Mouse (Mus musculus) cerebellum, adult 9-11 months (tissue): ENCODE data around the gene Atg7.

Experiments
- DNase-seq: peaks from one replicate; pipeline ENCODE4 v3.0.0; 2022

Gene Atg7

DNA sequence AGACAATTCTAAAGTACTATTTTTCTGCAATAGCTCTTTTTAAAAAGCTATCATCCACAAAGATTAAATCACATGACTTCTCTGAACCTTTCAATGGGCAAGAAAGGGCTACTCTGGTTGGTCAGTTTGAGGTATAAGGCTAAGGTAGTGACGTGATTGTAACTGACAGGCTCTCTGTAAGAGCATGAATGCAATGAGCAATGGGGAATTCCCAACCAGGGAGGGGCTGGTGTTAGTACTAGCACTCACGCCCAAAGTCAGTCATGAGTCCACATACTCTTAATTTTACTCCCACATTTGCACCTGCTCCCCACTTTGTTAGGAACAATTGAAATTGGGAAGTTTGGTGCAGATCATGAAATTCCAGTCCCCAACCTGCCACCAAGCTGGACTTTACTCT is 147.2 kb downstream of the Atg7 start:
- DNase-seq, result no peak

DNA sequence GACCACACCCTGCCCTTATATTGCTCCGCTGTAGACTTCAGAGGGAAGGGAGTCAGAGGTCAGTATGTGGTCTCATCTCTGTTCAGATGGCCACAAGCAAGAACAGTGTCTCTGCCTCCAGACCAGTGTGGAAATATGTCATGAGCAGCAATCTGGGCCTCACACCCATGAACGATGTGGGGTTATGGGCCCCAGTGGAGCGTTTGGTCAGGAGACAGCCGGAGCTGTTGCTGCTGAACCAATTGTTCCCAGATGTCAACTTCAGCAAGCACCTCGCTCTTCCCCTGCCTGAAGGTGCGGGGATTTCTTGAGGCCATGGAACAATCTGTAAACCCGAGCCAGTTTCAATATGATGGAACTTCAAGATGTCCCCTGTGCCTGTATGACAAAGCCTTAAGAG is 148.0 kb downstream of the Atg7 start:
- DNase-seq, result no peak

DNA sequence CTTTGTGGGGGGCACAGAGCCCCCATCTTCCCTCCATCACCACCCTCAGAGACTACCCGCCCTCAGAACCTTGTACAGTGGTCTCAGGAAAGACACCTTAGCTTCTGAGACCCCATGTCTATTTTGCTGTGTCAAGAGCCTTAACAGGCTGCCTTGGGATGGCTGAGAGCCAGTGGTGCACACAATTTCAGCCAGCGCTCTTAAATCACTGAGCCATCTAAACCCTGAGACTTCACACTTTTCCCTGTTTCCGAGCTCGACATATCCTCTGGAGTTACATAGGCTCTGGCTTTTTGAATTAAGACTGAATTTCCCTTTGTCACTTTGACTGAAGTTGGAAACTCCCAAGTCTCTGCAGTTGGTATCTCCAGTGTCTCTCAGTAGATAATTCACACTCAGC is 148.9 kb downstream of the Atg7 start:
- no peak for DNase-seq

DNA sequence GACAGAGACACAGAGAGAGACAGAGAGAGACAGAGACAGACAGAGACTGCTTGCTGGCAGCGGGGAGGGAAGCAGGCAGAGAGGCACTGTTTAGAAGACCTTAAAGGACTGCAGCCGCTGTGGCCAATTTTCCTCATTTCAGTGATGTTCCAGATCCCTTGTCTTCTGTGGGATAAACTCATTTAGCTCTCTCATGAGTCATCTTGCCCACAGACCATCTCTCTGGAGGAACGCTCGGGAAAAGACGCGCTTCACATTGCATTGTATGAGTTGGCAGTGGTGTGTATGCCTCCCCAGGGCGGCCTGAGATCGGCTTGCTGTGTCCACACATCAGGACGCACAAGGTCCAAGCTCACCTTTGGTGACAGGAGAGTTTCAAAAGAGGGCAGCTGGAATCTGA is 151.8 kb downstream of the Atg7 start:
- DNase-seq, result no peak

DNA sequence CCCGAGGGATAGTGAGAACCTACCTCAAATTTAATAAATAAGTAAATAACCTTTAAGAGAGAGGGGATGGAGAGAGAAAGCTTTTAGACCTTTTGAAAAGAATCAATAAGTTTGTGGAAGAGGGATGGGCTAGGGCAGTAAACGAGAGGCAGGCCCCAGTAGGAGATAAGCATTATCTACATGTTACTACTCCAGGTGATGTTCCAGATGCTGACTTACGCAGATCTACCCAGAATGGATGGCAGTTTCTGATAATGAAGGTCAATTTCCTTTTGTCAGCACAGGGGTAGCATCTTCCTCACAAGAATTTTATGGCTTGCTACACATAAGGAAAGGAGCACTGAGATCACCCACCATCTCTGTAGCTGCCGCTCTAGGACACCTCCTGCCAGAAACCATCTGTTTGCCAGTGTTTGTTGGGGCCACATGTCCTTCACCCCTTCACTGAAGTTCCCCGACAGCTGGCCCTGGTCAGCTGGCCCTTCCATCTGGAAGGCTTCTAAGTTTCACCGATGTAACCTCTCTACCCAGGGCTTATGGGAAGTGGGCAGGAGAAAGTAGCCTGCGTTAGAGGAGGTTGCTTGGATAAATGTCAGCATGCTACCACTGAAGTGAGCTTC is 152.9 kb downstream of the Atg7 start:
- DNase-seq, result no peak

DNA sequence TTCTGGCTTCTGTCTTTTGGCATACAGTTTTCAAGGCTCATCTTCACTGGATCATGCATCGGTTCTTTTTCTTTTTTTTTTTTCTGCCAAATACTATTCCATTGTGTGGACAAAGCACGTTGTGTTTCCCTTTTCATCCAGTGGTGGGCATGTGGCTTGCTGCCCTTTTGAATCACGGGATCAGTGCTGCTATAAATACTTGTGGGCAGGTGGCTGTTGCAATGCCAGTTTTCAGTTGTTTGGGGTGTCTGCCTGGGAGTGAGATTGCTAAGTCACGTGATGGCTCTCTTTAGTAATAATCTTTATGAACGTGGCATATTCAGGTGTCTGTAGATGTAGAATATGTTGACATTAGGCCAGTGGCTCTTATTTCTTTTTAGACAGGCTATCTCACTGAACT is 155.0 kb downstream of the Atg7 start:
- no peak for DNase-seq

DNA sequence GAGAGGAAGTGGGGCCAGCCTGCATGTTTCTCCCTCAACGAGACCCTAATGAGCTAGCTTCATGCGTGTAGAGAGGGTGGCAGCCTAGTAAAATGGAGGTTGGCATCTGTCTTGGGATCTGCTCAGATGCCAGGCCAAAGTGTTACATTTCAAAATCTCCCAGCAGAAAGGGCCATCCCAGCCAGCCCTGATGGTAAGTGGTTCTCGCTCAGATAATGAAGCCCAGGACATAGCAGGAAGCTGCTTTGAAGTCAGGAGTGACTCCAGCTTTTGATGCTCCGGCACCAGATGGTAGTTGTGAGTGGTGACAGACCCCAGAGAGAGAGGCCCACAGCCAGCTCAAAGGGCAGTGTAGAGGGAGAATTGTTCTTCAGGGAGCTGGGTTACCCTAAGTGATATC is 155.8 kb downstream of the Atg7 start:
- DNase-seq, result no peak

DNA sequence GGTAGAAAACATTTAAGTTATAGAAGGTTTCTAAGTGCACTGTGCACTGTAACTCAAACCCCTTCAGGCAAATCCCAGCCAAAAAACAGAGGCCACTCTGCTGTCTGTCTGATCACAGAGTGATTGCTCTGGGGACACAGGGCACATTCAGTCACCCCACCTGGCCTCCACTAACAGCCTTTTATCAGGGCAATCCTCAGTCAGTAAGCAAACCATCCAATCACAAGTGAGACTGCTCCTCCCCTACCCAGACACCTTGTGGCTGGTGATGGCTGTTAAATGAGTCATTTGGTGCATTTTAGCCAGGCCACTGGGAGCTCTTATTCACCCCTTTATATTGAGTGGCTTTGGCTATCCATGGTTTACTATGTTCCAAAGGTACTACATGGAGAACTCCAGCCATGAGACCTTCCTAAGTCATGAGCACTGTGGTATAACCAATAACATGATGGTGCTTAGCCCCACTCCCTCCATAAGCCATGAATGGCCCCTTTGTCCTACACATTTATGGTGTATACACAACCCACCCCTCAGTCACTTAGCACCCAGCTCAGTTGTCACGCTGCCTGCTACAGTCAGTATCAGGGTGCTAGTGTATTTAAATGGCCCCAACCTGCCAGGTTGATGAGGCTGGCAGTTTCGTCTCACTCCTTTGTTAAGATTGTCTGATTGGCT is 157.5 kb downstream of the Atg7 start:
- no peak for DNase-seq

DNA sequence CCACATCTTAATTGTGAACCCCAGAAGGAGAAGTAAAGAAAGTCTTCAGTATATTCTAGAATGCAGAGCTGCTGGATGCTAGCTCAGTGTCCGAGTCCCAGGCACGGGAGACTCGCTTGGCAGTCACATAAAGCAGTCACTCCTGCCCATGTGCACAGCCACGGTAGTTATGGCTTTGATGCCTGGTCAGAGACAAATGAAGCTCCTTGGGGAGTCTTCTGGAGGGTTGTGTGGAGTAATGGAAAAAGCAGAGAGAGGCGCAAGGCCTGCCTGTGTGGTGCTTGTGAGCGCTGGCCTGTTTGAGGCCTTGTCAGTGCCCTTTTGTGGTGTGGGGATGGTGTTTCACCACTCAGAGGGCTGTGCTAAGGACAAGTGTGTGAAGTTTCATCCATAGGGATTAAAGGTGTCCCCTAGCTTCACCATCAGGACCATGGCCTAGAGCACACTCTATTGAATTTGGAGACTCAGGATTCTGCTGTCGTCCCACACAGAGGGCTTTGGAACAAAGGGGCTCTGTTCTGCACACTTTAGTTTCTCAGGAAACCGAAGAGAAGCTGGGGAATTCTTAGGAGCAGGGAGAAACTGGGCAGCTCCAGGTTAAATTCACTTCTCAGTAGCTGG is 161.1 kb downstream of the Atg7 start:
- DNase-seq, result no peak

DNA sequence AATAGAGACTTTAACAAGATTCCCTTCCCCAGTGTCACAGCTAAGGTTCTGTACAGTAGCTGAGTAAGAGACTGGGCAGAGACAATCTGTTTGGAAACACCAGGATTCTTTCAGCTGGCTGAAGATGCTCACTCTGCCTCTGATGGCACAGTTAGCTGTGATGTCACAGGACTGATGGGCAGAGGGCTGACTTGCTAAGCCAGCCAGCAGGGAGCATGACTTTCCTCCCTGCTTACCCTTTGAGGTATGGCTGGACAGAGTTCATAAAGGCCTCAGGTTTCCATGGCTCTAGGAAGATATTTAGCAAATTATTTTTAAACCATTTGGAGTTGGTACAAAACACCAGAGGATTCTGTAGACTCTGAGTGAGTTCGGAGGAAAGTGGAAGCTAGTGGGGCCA is 162.0 kb downstream of the Atg7 start:
- no peak for DNase-seq

DNA sequence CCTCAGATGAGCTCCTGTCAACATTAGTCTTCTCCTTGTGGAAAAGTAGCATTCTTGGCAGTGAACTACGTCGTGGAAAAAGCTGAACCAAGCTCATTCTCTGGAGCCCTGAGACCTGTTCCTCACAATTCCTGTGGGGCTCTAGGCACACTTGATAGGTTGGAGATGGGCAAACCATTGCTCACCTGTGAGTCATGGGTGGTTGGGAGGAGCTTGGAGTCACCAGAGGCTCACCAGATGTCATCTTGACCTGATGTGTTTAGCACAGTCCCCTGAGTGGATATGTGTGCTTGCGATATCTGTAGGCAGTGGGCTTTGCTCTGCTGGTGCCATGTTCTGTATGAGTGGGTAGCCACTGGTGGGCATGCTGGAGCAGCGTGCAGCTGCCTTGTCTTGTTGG is 163.0 kb downstream of the Atg7 start:
- no peak for DNase-seq

DNA sequence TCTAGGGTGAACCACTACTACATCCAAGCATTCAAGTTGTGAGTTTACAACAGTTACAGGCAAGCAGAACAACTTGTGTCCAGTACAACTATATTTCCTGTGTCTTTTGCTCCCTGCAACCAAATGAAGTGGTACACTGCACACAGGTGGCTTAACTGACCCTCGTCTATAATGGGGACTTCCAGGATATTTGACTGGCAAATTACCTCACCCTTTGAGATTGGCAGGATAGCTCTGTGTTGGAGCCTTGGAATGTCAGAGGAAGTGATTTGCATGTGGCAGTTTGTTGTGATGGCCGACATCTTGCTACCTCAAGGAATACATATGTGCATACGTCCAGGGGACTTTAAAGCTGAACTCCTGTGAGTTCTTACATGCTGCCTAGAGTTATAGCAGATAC is 164.6 kb downstream of the Atg7 start:
- no peak for DNase-seq

DNA sequence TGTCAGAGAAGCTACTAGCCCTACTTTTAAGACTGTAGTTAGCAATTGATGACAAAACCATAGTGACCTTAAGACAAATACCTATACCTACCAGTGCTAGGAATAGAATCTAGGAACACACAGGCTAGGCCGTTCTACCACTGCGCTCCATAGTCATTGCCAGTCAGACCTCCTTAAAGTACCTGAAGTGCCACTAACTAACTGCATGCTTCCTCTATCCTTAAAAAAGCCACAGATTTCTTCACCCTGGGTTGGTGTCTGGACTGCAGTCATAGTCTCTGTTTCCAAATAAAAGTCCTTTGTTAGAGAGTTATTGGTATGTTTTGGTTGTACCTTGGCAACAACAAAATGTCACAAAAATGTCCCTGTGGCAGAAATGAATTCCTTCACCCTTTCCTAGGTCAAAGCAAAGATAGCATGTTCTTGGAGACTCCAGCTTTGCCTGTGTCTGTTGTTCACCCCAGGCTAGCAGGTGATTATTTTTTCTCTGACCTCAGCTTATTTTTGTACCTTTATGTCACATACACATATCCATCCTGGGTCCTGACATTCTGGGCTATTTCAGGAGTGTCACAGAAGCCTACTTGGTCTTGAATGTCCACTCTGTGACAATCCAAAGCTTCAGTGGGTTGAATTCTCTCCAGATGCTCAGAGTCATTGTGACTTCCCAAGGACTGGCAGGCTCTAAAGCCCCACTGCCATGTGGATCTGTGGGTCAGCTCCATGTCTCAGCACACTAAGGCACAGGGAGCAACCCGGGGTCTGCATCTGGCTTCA is 165.9 kb downstream of the Atg7 start:
- DNase-seq, result no peak

DNA sequence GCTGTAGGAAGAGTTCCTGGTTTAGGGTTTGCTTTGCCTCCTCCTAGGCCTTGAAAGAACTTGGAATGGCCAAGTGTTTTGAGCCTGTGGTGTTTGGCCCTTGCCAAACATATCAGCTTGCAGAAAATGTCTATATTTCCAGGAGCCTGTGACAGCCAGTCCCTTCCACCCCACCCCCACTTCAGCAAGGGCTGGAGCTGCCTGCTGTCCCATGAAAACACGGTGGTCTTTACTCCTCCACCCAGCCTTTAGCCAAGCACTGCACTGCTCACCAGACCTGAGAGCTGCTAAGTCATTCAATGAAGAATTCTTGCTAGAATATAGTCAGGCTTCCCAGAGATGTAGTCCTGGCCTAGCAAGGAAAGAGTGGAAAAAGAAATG is 166.5 kb downstream of the Atg7 start:
- DNase-seq, result no peak

DNA sequence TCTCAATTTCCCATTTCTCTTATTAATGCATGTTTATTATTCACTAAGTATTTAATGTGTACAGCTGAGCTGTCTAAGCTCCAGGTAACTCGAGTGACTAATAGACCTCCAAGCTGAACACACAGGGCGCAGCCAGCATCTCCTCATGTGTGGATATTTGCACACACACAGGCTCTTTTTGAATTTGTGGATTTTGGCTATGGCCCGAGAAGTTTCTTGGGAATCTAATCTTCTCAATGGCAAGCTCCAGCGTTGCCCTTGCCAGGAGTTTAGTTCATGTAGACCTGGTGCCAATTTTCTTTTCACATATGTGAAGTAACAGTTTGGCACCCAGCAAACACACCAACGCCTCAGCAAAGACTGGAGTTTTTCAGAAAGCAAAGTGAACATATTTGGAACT is 169.4 kb downstream of the Atg7 start:
- DNase-seq, result peak; percentile 10

DNA sequence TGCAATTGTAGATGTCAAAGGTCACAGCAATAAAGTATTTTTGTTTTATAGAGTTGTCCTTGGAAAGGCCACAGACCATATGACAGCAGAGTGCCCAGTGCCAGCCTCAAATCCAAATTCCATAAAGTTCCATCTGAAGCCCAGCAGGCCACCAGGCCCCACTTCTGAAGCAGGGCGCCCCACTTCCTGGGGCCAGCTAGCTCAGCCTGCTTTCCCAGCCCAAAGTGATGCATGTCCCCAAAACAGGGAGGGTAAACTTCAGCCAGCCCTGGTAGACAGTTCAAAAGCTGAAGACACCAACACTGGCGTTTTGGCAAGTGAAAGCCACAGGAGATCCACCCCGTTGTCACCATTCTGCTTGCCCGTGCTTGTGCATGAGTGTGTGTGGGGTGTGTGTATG is 169.9 kb downstream of the Atg7 start:
- DNase-seq, result no peak

DNA sequence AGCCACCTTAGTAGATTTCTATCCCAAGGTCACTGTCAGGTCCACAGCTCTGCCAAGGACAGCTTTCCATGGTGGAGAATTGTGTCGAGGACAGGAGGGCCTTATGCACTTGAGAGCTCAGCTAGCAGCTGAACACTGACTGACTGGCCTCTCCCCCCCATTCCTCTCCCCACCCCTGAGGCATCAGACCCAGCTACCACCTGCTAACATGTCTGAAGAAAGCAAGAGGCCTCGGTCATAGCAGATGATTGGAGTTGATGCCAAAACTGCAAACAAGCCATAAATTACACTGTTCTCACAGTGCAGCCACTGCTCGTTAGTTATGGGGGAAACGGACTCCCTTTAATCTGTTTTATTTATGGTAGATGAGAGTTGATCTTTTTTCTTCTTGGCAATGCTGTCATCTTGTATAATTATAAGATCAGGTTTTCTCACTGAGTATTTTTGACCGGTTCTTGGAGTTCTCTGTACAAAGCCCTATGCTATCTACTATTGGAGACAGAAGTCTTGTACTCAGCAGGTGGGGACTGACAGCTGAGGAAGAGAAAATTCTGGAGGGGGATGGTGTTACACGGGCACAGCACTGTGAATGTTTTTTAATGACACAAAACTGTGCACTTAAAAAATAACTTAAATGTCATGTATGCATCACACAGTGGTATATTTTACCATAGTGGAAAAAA is 171.4 kb downstream of the Atg7 start:
- no peak for DNase-seq

DNA sequence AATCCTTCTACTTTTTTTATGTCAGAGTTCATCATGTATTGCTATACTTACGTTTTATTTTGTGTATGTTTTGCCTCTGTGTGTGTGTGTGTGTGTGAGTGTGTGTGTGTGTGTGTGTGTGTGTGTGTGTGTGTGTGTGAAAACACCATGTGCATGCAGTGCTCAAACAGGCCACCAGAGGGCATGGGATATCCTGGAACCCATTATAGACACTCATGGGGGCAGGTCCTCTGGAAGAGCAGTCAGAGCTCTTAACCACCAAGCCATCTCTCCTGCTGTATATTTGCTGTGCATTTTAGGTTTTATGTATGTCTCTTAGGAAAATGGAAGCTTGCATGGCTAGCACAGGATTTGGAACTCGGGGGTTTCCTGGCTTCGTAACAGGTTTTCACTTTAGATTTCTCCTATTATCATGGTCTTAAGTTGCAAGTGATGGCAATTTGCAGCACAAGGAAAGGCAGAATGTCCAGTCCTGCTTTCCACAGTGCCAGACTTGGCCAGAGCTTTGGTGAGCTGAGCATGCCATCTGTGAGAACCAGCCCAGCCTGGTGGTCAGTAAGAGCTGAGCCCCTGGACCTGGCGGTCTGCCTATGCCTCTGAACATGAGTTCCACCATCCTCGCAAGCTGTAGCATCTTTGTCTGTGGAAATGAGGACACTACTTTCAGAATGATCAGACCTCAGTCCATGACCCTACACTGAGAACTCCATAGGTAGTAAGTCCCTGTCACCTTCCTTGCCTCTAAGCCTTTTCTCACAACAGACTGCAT is 172.2 kb downstream of the Atg7 start:
- no peak for DNase-seq

DNA sequence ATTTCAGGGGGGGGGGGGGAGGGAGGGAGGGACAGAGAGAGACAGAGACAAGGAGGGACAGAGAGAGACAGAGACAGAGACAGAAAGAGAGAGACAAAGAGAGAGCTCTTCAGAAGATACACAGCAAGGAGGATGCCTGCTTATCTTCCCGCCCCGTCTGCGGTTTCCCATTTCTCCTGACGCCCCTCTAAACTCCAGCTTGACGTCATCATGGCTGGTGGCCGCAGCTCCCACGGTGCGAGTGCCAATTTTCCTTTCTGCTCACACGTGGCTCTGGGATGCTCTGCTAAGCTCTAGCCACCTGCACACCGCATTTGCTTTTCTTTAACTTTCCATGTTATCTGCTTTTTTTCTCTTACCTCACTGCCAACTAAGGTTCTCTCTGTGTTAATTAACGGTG is 175.1 kb downstream of the Atg7 start:
- DNase-seq, result no peak

DNA sequence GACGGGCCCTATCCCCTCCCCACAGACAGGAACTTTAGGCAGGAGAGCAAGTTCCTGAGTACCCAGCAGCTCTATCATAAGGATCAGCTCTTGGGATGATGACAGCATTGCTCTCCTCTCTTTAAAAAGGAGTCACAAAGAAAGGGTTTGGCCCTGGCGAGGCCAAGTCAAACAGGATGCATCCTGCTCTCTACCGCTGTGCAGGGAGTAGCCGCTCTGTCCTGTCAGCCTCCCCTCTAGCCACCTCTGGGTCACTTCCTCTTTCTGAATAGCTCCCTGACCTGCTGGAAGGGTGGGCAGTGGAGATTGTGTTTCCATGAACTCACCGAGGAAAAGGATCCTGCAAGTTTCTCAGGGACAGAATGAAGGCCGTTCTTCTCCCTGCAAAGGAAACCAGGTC is 175.6 kb downstream of the Atg7 start:
- DNase-seq, result no peak

DNA sequence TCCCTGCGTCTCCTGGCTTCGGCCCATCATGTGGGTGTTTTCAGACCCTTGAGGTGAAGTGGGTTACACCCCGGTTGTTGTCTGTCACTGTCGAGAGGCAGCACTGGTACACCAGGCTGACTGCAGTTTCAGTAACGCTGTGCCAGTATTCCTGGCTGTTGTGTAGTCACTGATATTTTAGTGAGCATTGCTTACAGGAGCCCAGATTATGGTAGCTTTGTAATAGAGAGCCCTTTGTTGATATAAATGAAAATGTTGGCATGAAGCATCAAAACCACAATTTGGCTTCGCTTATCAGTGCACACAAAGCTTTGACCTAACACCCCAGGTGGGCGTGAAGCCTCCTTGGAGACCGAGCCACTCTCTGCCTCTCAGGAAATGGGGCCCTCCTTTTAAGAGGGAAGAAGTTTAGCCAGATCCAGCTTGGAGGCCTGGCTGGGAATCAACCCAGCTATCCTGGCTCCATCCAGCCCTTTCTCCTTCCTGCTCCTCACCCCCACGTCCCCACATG is 177.1 kb downstream of the Atg7 start:
- no peak for DNase-seq

DNA sequence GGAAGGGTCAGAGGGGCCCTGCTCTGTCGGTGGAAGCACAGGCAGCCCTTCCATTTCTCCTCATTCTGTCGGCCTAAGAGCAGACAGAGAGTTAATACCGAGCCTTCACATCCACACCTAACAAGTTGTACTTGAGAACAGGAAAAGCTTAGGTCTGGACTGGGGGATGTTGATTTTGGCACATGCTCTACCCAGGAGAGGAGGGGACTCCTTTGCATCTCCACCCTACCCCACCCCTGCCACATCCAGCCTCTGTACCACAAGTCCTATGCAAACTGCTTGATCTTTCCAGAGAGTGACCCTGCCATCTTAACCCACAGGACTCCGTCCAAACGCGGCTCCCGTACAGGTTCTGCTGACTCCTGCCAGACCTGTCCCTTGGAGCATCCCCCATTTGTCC is 178.7 kb downstream of the Atg7 start:
- DNase-seq, result no peak
